Mouse (Mus musculus) liver, embryonic 13.5 days (tissue): ENCODE measurements around the gene Bcl2l2. TPM values are rescaled to one million over a fixed set of nuclear protein-coding genes. Genes with fewer than 3 reads are reported as not detected.

Source experiments
- ATAC-seq: fragments of 200-750 bp; cut with Nextera tagmentation; 2 replicates; pipeline ENCODE4 v1.8.0; 2017; ENCODE audit warnings: low read depth, mild to moderate bottlenecking, moderate number of reproducible peaks, moderate library complexity
- DNase-seq: peaks from one replicate; pipeline ENCODE4 v3.0.0; 2022
- H3K27ac ChIP-seq: fragments of 300-500 bp; sonication (generic); 2 replicates; pipeline ENCODE4 v1.5.1; 2015; ENCODE audit warnings: moderate library complexity, mild to moderate bottlenecking, inconsistent platforms
- H3K27me3 ChIP-seq: fragments of 300-500 bp; sonication (generic); 2 replicates; pipeline ENCODE4 v1.6.1; 2015; ENCODE audit warnings: mild to moderate bottlenecking, inconsistent platforms
- H3K36me3 ChIP-seq: fragments of 300-500 bp; sonication (generic); 2 replicates; pipeline ENCODE4 v1.6.1; 2015; ENCODE audit warnings: mild to moderate bottlenecking, inconsistent platforms
- H3K4me1 ChIP-seq: fragments of 300-500 bp; sonication (generic); replicated peaks from 2 replicates; pipeline ENCODE4 v1.6.1; 2015; ENCODE audit warnings: inconsistent platforms
- H3K4me2 ChIP-seq: fragments of 300-500 bp; sonication (generic); 2 replicates; pipeline ENCODE4 v1.6.1; 2015; ENCODE audit warnings: inconsistent platforms, mild to moderate bottlenecking, moderate library complexity
- H3K4me3 ChIP-seq: fragments of 300-500 bp; sonication (generic); replicated peaks from 2 replicates; pipeline ENCODE4 v1.5.1; 2015; ENCODE audit warnings: mild to moderate bottlenecking, inconsistent platforms
- H3K9ac ChIP-seq: fragments of 300-500 bp; sonication (generic); 2 replicates; pipeline ENCODE4 v1.6.1; 2015; ENCODE audit warnings: mild to moderate bottlenecking, inconsistent platforms
- H3K9me3 ChIP-seq: fragments of 300-500 bp; sonication (generic); replicated peaks from 2 replicates; pipeline ENCODE4 v1.6.1; 2016; ENCODE audit warnings: inconsistent platforms
- WGBS: fragments of 180-500 bp; shearing (Covaris S2); methylation state at CpG from one replicate; pipeline ENCODE4 v1.1.7; 2015; ENCODE audit not compliant: insufficient replicate concordance; 5-methylcytosine and 5-hydroxymethylcytosine counted together
- polyA plus RNA-seq: library from polyadenylated mRNA; unstranded; fragments of >200 nt; fragmentation: Nextera tagmentation; extraction: Ambion mirVana; gene quantifications from 2 replicates; pipeline ENCODE4 v1.2.1, GENCODE M21; 2015

Bcl2l2 gene
- 0.57 and 0.62 TPM in 2 replicates for polyA plus RNA-seq

DNA sequence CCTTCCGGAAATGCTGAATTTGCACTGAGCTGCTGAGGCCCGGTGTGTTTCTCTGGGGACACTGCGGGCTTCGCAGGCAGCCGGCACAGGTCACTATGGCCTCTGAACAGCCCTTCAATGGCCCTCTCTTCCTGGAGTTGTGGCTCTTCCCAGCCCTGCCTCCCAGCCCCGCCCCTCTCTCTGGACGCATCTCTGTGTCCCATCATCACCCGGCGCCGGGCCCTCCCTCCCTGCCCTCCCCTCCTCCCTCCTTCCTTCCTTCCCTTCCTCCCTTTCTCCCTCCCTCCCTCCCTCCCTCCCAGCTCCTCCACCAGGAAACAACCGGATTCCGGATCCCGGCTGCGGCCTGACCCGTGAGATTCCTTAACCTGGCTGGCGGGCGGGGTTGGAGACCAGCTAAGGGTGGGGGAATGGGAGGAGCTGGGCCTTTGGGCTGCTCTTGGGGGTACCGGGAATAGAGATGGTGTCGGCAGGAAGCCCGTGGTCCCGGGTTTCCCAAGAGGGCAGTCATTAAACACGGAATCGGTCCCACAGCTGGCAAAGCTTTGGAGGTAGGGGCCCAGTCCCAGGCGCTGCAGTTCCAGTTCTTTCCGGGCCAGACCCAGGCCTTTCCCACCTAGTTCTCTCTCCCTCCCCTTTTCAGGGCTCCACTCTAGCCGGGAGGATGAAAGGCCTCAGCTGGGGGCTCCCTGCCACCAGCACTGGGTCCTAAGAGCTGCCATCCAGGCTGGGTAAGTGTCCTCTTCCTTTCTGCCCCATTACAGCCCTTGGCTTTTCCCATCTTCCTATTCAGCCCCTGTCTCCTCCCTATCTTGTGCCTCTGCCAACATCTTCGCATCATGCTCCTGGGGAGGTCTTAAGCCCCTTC, at the start of gene Bcl2l2, which contains the start of gene Gm20521:
Gene Bcl2l2, plus strand, starts transcription at position 224 of the 868 bp plus-strand sequence.
Gene Gm20521, plus strand, starts transcription at position 288 of the 868 bp plus-strand sequence.
- Histone ChIP-seq H3K27ac (peak within 1 kb of the TSS; percentile 79), H3K9ac (peak within 1 kb of the TSS; percentile 74), H3K36me3 (0 out of 2 replicates have a peak, but pooled peaks cover 4% of the 10 kb centered on the region), H3K27me3 (no peaks in the 10 kb centered on the region), H3K4me2 (peak within 1 kb of the TSS; percentile 75), H3K4me1 (peaks cover 19% of the 10 kb centered on the region), H3K9me3 (no peaks in the 10 kb centered on the region), H3K4me3 (peak within 1 kb of the TSS; percentile 65)
- ATAC-seq (peak; percentile 88), DNase-seq (peak; percentile 50)
- WGBS: 2% methylated on average over 27 of the region's 27 CpGs

DNA sequence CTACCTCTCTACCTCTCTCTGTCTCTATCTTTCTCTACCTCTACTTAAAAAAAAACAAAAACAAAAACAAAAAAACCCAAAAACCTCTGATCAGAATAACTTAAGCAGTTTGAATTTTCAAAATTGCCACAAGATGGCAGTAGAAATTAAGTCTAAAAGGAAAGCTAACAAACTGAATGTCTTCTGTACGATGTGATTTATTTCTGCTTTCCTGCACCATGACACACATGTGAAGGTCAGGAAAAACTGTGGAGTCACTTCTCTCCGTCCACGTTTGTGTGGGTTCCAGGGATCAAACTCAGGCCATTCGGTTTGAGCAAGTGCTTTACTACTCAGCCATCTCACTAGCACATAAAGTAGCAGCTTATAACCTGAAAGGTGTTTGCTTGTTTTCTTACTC, 39.7 kb upstream of the Bcl2l2 start:
- WGBS: under 1% methylated on average over 4 of the region's 4 CpGs

DNA sequence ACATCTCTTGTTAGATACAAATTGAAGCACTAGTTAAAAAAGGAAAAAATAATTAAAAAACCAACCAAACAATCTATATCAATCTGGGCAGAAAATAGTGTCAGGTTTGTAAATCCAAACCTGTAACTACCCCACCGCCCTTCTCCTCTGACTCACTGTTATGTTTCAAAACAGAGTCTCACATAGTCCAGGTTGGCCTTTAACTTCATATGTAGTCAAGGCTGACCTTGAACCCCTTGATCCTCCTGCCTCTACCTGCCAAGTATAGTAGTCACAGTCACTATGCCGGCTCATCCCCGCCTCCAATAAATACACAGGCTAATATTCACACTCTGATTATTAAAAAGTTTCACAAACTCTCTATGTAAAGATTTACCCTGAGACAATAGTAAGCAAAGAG, 27.5 kb upstream of the Bcl2l2 start:
- ATAC-seq (no peak), DNase-seq (no peak)
- Histone ChIP-seq H3K4me3 (no peak overlapping the region), H3K9ac (no peak overlapping the region), H3K27ac (no peak overlapping the region), H3K36me3 (0 out of 2 replicates have a peak, but pooled peaks cover 8% of the 10 kb centered on the region), H3K27me3 (no peaks in the 10 kb centered on the region), H3K4me1 (no peaks in the 10 kb centered on the region), H3K4me2 (no peak overlapping the region), H3K9me3 (no peaks in the 10 kb centered on the region)
- 73% methylated on average over 3 of the region's 3 CpGs for WGBS

More for the DNA sequence above, 39.7 kb upstream of the Bcl2l2 start:
- H3K36me3 ChIP-seq: no peaks in the 10 kb centered on the region
- DNase-seq: no peak
- ATAC-seq: no peak
- no peaks in the 10 kb centered on the region; the same call in 1 of the 2 replicates for H3K27me3 ChIP-seq
- no peak overlapping the region for H3K9ac ChIP-seq
- no peaks in the 10 kb centered on the region for H3K4me1 ChIP-seq
- H3K9me3 ChIP-seq: no peaks in the 10 kb centered on the region
- H3K27ac ChIP-seq: no peak overlapping the region
- no peak overlapping the region for H3K4me3 ChIP-seq
- no peak overlapping the region for H3K4me2 ChIP-seq

DNA sequence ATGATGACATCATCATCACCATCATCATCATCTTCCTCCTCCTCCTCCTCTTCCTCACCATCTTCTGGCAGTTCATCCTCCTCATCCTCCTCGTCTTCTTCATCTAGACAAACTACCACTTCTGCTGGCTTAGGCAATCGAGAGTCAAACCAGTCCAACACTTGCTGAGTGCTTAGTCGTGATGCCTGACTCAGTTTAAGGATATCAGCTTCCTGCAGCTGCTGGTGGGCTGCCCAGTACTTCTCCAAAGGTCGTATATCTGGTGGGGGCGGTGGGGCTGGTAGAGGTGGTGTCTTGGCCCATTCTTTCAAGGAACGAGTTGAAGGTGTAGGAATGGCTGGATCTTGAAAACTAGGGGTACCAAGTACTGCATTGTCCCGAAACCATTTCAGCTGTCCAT, 26.5 kb upstream of the Bcl2l2 start:
- DNase-seq (no peak), ATAC-seq (no peak)
- no peak overlapping the region for H3K4me3 ChIP-seq
- H3K4me2 ChIP-seq: no peak overlapping the region
- no peak overlapping the region for H3K27ac ChIP-seq
- no peak overlapping the region for H3K9ac ChIP-seq
- H3K4me1 ChIP-seq: no peaks in the 10 kb centered on the region
- 0 out of 2 replicates have a peak, but pooled peaks cover 8% of the 10 kb centered on the region for H3K36me3 ChIP-seq
- H3K27me3 ChIP-seq: no peaks in the 10 kb centered on the region
- 34% methylated on average over 7 of the region's 7 CpGs for WGBS
- H3K9me3 ChIP-seq: no peaks in the 10 kb centered on the region

DNA sequence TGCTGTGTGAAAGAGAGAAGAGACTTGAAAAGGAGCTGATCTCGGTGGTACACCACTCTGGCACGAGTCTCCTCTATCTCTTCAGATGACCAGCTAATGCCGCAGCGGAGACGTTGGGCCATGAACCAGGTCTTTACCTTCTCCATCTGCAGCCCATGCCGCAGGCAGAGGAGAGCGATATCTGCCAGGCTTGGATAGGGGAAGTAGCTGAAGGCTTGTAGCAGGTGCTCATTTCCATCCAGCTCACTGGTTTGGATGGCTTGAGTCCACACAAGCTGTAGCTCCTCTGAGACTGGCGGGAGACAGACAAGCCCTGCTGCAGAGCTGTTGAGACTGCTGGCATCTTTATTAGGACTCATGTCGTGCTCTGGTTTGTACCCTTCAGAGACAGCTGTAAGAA, 25.3 kb upstream of the Bcl2l2 start:
- DNase-seq (no peak), ATAC-seq (no peak)
- Histone ChIP-seq H3K4me3 (no peak overlapping the region), H3K27ac (no peak overlapping the region), H3K9ac (no peak overlapping the region), H3K27me3 (no peaks in the 10 kb centered on the region), H3K4me2 (no peak overlapping the region), H3K36me3 (0 out of 2 replicates have a peak, but pooled peaks cover 8% of the 10 kb centered on the region), H3K4me1 (no peaks in the 10 kb centered on the region), H3K9me3 (no peaks in the 10 kb centered on the region)
- 83% methylated on average over 9 of the region's 9 CpGs for WGBS

DNA sequence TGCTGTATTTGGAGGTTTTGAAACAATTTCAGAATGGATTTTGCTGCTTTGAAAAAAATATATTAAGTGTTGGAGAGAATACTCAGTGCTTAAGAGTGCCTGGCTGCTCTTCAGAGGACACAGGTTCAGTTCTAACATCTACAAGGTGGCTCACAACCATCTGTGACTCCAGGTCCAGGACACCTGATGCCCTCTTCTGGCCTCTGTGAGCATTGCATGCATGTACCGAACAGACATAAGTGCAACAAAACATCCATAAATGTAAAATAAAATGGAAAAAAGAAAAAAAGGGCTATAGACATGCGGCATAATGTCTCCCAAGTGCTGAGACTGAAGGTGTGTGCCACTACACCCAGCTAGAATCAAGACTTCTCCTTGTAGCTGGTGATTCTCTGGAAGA, 22.7 kb upstream of the Bcl2l2 start:
- H3K4me1 ChIP-seq: peaks cover 16% of the 10 kb centered on the region
- H3K27me3 ChIP-seq: no peaks in the 10 kb centered on the region
- H3K4me3 ChIP-seq: no peak overlapping the region
- H3K36me3 ChIP-seq: 0 out of 2 replicates have a peak, but pooled peaks cover 8% of the 10 kb centered on the region
- 18% methylated on average over 2 of the region's 2 CpGs for WGBS
- no peak overlapping the region for H3K4me2 ChIP-seq
- no peak overlapping the region for H3K27ac ChIP-seq
- no peak overlapping the region for H3K9ac ChIP-seq
- H3K9me3 ChIP-seq: no peaks in the 10 kb centered on the region
- ATAC-seq (no peak), DNase-seq (no peak)

DNA sequence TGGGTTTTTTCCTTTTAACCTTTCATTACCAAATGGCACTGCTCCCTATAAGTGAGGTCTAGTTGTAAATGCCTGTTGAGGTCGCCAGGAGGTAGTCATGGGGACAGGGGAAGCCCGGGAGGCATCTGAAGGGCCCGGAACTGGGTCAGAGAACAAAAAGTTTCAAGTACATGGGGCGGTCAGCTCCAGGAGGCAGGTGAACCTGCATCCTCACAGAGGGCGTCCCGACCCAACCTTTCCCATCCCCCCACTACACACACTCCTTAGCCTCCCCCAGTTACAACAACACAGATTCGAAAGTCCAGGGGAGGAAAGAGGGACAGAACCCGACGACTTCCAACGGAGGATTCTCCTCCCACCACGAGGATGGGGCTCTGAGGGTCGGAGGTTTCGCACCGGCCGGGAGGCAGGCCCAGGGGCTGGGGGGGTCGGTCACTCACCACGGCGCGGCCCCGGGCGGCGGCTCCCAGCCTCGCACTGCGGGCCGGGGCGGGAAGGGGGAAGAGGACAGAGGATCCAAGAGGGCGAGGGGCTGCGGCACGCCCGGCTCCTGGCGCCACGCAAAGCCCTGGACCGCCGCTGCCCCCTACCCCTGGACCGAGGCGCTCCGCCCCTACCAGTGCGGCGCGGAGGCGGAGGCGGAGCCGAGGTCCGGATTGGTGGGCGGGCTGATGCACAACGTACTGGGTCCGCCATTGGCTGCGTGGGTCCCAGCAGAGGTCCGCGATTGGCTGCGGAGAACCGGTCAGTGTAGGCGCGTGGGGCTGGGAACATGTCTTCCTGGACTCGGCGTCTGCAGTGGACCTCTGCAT, 19.5 kb upstream of the Bcl2l2 start:
- Histone ChIP-seq H3K27me3 (no peaks in the 10 kb centered on the region), H3K4me2 (peak overlapping the region; percentile 91), H3K9ac (peak overlapping the region; percentile 80), H3K27ac (peak overlapping the region; percentile 55), H3K4me3 (peak overlapping the region; percentile 76), H3K4me1 (peaks cover 16% of the 10 kb centered on the region), H3K36me3 (no peaks in the 10 kb centered on the region), H3K9me3 (no peaks in the 10 kb centered on the region)
- DNase-seq: peak; percentile 87
- under 1% methylated on average over 49 of the region's 56 CpGs for WGBS
- peak; percentile 99 for ATAC-seq

DNA sequence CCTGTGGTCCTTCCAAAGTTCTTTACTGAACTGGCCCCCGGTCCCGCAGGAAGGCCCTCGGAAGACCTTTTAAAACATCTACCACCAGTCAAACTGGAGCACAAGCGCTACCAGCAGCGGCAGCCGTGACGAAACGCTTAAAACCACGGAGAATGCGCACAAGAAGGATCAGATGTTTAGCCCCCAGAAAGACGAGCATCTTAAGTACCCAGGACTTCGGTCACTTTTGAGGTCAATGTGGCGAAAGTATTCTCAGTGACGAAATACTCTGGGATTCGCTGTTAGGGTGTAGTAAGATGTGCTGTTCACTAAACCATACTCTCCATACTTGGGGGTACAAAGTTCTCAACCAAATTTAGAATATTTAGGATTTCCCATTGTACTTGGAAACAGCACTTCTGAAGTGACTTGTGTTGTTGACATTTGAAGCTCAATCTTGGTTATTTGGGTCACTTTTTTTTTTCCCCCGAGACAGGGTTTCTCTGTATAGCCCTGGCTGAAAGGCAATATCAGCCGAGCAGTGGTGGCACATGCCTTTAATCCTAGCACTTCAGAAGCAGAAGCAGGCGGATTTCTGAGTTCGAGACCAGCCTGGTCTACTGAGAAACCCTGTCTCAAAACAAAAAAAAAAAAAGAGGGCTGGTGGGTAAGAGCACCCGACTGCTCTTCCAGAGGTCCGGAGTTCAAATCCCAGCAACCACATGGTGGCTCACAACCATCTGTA, 18.7 kb upstream of the Bcl2l2 start:
- DNase-seq: no peak

DNA sequence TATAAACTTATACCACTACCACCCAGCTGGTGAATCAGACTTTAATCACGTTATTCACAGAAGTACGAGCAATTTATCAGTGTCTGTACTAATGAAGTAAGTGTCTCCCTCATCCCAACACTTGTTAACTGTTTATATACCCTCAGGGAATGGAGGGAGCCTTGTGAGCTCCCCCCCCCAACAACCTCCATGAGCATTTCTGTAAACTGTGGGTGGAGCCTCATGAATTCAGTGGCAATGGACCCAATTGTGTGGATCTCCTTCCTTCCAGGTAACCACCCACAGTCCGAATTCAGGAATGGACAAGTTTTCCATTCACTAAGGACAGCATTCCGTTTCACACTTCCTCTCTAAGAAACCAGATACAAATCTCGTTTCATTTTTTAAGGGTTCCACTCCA, 17.6 kb upstream of the Bcl2l2 start:
- Histone ChIP-seq H3K4me2 (no peak overlapping the region), H3K27me3 (no peaks in the 10 kb centered on the region), H3K9ac (no peak overlapping the region), H3K36me3 (no peaks in the 10 kb centered on the region), H3K27ac (no peak overlapping the region), H3K4me1 (peaks cover 16% of the 10 kb centered on the region), H3K4me3 (no peak overlapping the region), H3K9me3 (no peaks in the 10 kb centered on the region)
- DNase-seq (no peak), ATAC-seq (no peak)
- 61% methylated on average over 5 of the region's 5 CpGs for WGBS

More for the DNA sequence above, 18.7 kb upstream of the Bcl2l2 start:
- Histone ChIP-seq H3K4me1 (peaks cover 16% of the 10 kb centered on the region), H3K9me3 (no peaks in the 10 kb centered on the region), H3K36me3 (no peaks in the 10 kb centered on the region), H3K4me3 (peak overlapping the region; percentile 76), H3K9ac (peak overlapping the region; percentile 80), H3K27ac (peak overlapping the region; percentile 55), H3K27me3 (no peaks in the 10 kb centered on the region), H3K4me2 (peak overlapping the region; percentile 91)
- WGBS: 9% methylated on average over 21 of the region's 21 CpGs
- peak; percentile 5; the same call in 1 of the 2 replicates for ATAC-seq

DNA sequence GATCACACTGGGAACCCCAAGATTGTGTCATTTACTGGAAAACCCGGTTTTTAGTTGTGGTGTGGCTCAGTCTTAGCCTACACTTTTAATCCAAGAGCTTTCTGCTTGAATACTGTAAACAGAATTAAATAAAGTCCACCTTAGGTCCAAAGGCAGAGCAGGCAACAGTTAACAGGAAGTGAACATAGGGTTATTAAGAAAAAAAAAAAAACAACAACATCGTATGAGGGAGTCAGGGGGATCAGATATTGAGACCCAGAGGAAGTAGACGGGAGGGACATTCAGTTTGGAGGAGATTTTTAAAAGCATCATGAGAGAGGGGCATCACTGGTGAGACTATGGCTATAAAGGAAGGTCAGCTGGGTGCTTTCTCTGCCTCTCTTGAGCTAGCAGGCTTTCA, 16.9 kb upstream of the Bcl2l2 start:
- Histone ChIP-seq H3K4me1 (peaks cover 16% of the 10 kb centered on the region), H3K27me3 (no peaks in the 10 kb centered on the region), H3K4me2 (no peak overlapping the region), H3K4me3 (no peak overlapping the region), H3K27ac (no peak overlapping the region), H3K9ac (no peak overlapping the region), H3K36me3 (no peaks in the 10 kb centered on the region), H3K9me3 (no peaks in the 10 kb centered on the region)
- ATAC-seq: no peak
- no peak for DNase-seq
- 25% methylated on average over 3 of the region's 3 CpGs for WGBS

DNA sequence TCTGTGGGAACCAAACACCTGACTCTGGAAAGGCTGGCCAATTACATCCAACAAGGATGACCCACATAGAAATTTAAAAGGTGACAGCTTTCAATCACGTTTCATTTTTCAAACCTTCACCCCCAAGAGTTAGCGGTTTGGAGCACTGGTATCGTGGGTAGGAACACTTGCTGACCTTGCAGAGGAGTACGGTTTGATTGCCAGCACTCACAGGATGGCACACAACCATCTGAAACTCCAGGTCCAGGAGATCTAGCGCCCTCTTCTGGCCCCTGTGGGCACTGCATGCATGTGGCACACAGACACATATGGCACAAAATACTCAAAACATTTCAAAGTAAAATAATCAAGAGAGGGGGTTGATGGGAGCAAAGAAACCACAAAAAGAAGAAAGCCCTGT, 16.2 kb upstream of the Bcl2l2 start:
- H3K36me3 ChIP-seq: no peaks in the 10 kb centered on the region
- H3K27ac ChIP-seq: no peak overlapping the region
- peaks cover 16% of the 10 kb centered on the region for H3K4me1 ChIP-seq
- no peak for DNase-seq
- H3K9me3 ChIP-seq: no peaks in the 10 kb centered on the region
- no peak overlapping the region for H3K4me2 ChIP-seq
- no peak overlapping the region for H3K9ac ChIP-seq
- no peaks in the 10 kb centered on the region for H3K27me3 ChIP-seq
- no peak overlapping the region for H3K4me3 ChIP-seq
- ATAC-seq: no peak
- 48% methylated on average over 5 of the region's 5 CpGs for WGBS
